Mouse (Mus musculus) forebrain, embryonic 13.5 days (tissue): ENCODE measurements at regions not wholly inside any gene's neighbourhood (a gene's known extent, or its start where the extent isn't known, plus 50 kb on each side); places are given as distances from the start of the nearest gene placed in this dataset.

Source experiments
- ATAC-seq: fragments of 200-750 bp; cut with Nextera tagmentation; 2 replicates; pipeline ENCODE4 v1.8.0; 2017
- H3K27ac ChIP-seq: fragments of 300-500 bp; sonication (generic); 2 replicates; pipeline ENCODE4 v1.5.1; 2015; ENCODE audit warnings: inconsistent platforms, mild to moderate bottlenecking, moderate library complexity
- H3K27me3 ChIP-seq: fragments of 300-500 bp; sonication (generic); 2 replicates; pipeline ENCODE4 v1.6.1; 2015; ENCODE audit warnings: mild to moderate bottlenecking, inconsistent platforms
- H3K36me3 ChIP-seq: fragments of 300-500 bp; sonication (generic); 2 replicates; pipeline ENCODE4 v1.6.1; 2015; ENCODE audit warnings: mild to moderate bottlenecking, inconsistent platforms; ENCODE audit not compliant: poor library complexity, severe bottlenecking
- H3K4me1 ChIP-seq: fragments of 300-500 bp; sonication (generic); 2 replicates; pipeline ENCODE4 v1.6.1; 2015; ENCODE audit warnings: inconsistent platforms
- H3K4me2 ChIP-seq: fragments of 300-500 bp; sonication (generic); 2 replicates; pipeline ENCODE4 v1.6.1; 2015; ENCODE audit warnings: inconsistent platforms, mild to moderate bottlenecking, moderate library complexity
- H3K4me3 ChIP-seq: fragments of 300-500 bp; sonication (generic); 2 replicates; pipeline ENCODE4 v1.5.1; 2015; ENCODE audit warnings: mild to moderate bottlenecking, inconsistent platforms
- H3K9ac ChIP-seq: fragments of 300-500 bp; sonication (generic); 2 replicates; pipeline ENCODE4 v1.6.1; 2015; ENCODE audit warnings: mild to moderate bottlenecking, inconsistent platforms
- H3K9me3 ChIP-seq: fragments of 300-500 bp; sonication (generic); replicated peaks from 2 replicates; pipeline ENCODE4 v1.6.1; 2016; ENCODE audit warnings: inconsistent platforms
- WGBS: fragments of 180-500 bp; shearing (Covaris S2); methylation state at CpG from one replicate; pipeline ENCODE4 v1.1.7; 2015; 5-methylcytosine and 5-hydroxymethylcytosine counted together

- 62% methylated on average over 20 of the region's 20 CpGs for WGBS
- no peaks in the 10 kb centered on the region for H3K9me3 ChIP-seq
- H3K27ac ChIP-seq, result no peak overlapping the region
- no peak overlapping the region for H3K4me2 ChIP-seq
- H3K9ac ChIP-seq, result no peak overlapping the region
- no peaks in the 10 kb centered on the region for H3K27me3 ChIP-seq
- peaks cover 6% of the 10 kb centered on the region for H3K4me1 ChIP-seq
- 0 out of 2 replicates have a peak, but pooled peaks have one; percentile 33 for ATAC-seq
- no peak overlapping the region for H3K4me3 ChIP-seq
- no peaks in the 10 kb centered on the region for H3K36me3 ChIP-seq
Measured at GRCm38 (mm10) chr8:9152313-9152925, 462.1 kb upstream of the Arglu1 start.

- Histone ChIP-seq H3K36me3 (no peaks in the 10 kb centered on the region), H3K27ac (no peak overlapping the region), H3K4me2 (no peak overlapping the region), H3K4me1 (no peaks in the 10 kb centered on the region), H3K9me3 (no peaks in the 10 kb centered on the region), H3K4me3 (no peak overlapping the region), H3K27me3 (no peaks in the 10 kb centered on the region), H3K9ac (no peak overlapping the region)
- no peak for ATAC-seq
- 74% methylated on average over 3 of the region's 3 CpGs for WGBS
Measured at GRCm38 (mm10) chr8:9144362-9144761, 454.0 kb upstream of the Arglu1 start.

- Histone ChIP-seq H3K36me3 (no peaks in the 10 kb centered on the region), H3K4me1 (no peaks in the 10 kb centered on the region), H3K4me2 (no peak overlapping the region), H3K9me3 (no peaks in the 10 kb centered on the region), H3K27ac (no peak overlapping the region), H3K9ac (no peak overlapping the region), H3K27me3 (no peaks in the 10 kb centered on the region), H3K4me3 (no peak overlapping the region)
- 80% methylated on average over 3 of the region's 3 CpGs for WGBS
- no peak for ATAC-seq
Measured at GRCm38 (mm10) chr8:9139781-9140180, 449.5 kb upstream of the Arglu1 start.

GRCm38 (mm10) chr8:9139059-9139620 is 448.8 kb upstream of the Arglu1 start:
- no peak overlapping the region for H3K4me2 ChIP-seq
- H3K27ac ChIP-seq, result no peak overlapping the region
- no peak overlapping the region for H3K9ac ChIP-seq
- H3K9me3 ChIP-seq, result no peaks in the 10 kb centered on the region
- WGBS, result 96% methylated on average over 3 of the region's 3 CpGs
- no peak for ATAC-seq
- H3K36me3 ChIP-seq, result no peaks in the 10 kb centered on the region
- H3K4me1 ChIP-seq, result no peaks in the 10 kb centered on the region
- no peaks in the 10 kb centered on the region for H3K27me3 ChIP-seq
- no peak overlapping the region for H3K4me3 ChIP-seq

- no peaks in the 10 kb centered on the region for H3K9me3 ChIP-seq
- H3K9ac ChIP-seq, result no peak overlapping the region
- no peaks in the 10 kb centered on the region for H3K4me1 ChIP-seq
- H3K27ac ChIP-seq, result no peak overlapping the region
- H3K27me3 ChIP-seq, result no peaks in the 10 kb centered on the region
- ATAC-seq, result no peak
- WGBS, result 81% methylated on average over 7 of the region's 7 CpGs
- H3K36me3 ChIP-seq, result no peaks in the 10 kb centered on the region
- no peak overlapping the region for H3K4me2 ChIP-seq
- H3K4me3 ChIP-seq, result no peak overlapping the region
Measured at GRCm38 (mm10) chr8:9133758-9134157, 443.4 kb upstream of the Arglu1 start.

GRCm38 (mm10) chr8:9132612-9133218 is 442.4 kb upstream of the Arglu1 start:
- Histone ChIP-seq H3K9ac (no peak overlapping the region), H3K9me3 (no peaks in the 10 kb centered on the region), H3K4me1 (no peaks in the 10 kb centered on the region), H3K36me3 (no peaks in the 10 kb centered on the region), H3K4me2 (no peak overlapping the region), H3K4me3 (no peak overlapping the region), H3K27me3 (no peaks in the 10 kb centered on the region), H3K27ac (no peak overlapping the region)
- WGBS, result 75% methylated on average over 5 of the region's 5 CpGs
- ATAC-seq, result peak; percentile 68; the same call in 1 of the 2 replicates

- no peak overlapping the region for H3K27ac ChIP-seq
- no peaks in the 10 kb centered on the region for H3K36me3 ChIP-seq
- no peaks in the 10 kb centered on the region for H3K27me3 ChIP-seq
- ATAC-seq, result no peak
- H3K9me3 ChIP-seq, result no peaks in the 10 kb centered on the region
- H3K4me1 ChIP-seq, result no peaks in the 10 kb centered on the region
- WGBS, result 89% methylated on average over 4 of the region's 4 CpGs
- H3K4me2 ChIP-seq, result no peak overlapping the region
- H3K9ac ChIP-seq, result no peak overlapping the region
- H3K4me3 ChIP-seq, result no peak overlapping the region
Measured at GRCm38 (mm10) chr8:9131249-9131648, 440.9 kb upstream of the Arglu1 start.

GRCm38 (mm10) chr8:9124503-9124902 is 434.2 kb upstream of the Arglu1 start:
- H3K36me3 ChIP-seq, result no peaks in the 10 kb centered on the region
- no peak overlapping the region for H3K27ac ChIP-seq
- peak; percentile 91 for ATAC-seq
- no peak overlapping the region for H3K4me3 ChIP-seq
- H3K4me2 ChIP-seq, result no peak overlapping the region
- WGBS, result 80% methylated on average over 4 of the region's 4 CpGs
- H3K4me1 ChIP-seq, result no peaks in the 10 kb centered on the region
- no peak overlapping the region for H3K9ac ChIP-seq
- H3K27me3 ChIP-seq, result no peaks in the 10 kb centered on the region
- no peaks in the 10 kb centered on the region for H3K9me3 ChIP-seq

GRCm38 (mm10) chr8:9117809-9118737 is 427.8 kb upstream of the Arglu1 start:
- no peak overlapping the region for H3K4me2 ChIP-seq
- H3K27ac ChIP-seq, result no peak overlapping the region
- WGBS, result 87% methylated on average over 27 of the region's 27 CpGs
- no peak overlapping the region for H3K4me3 ChIP-seq
- ATAC-seq, result peak; percentile 16; the same call in 1 of the 2 replicates
- H3K4me1 ChIP-seq, result no peaks in the 10 kb centered on the region
- H3K9ac ChIP-seq, result no peak overlapping the region
- no peaks in the 10 kb centered on the region for H3K9me3 ChIP-seq
- no peaks in the 10 kb centered on the region for H3K36me3 ChIP-seq
- no peaks in the 10 kb centered on the region for H3K27me3 ChIP-seq

- H3K9me3 ChIP-seq, result no peaks in the 10 kb centered on the region
- H3K27me3 ChIP-seq, result no peaks in the 10 kb centered on the region
- H3K9ac ChIP-seq, result no peak overlapping the region
- H3K4me1 ChIP-seq, result no peaks in the 10 kb centered on the region; the same call in 1 of the 2 replicates
- H3K36me3 ChIP-seq, result no peaks in the 10 kb centered on the region
- ATAC-seq, result no peak
- 85% methylated on average over 5 of the region's 5 CpGs for WGBS
- no peak overlapping the region for H3K4me3 ChIP-seq
- H3K4me2 ChIP-seq, result no peak overlapping the region
- no peak overlapping the region for H3K27ac ChIP-seq
Measured at GRCm38 (mm10) chr8:9095980-9096379, 405.7 kb upstream of the Arglu1 start.

- no peak for ATAC-seq
- Histone ChIP-seq H3K4me1 (no peaks in the 10 kb centered on the region; the same call in 1 of the 2 replicates), H3K4me2 (no peak overlapping the region), H3K36me3 (no peaks in the 10 kb centered on the region), H3K9ac (no peak overlapping the region), H3K4me3 (no peak overlapping the region), H3K27me3 (no peaks in the 10 kb centered on the region), H3K27ac (no peak overlapping the region), H3K9me3 (no peaks in the 10 kb centered on the region)
- 79% methylated on average over 9 of the region's 9 CpGs for WGBS
Measured at GRCm38 (mm10) chr8:9094002-9094401, 403.7 kb upstream of the Arglu1 start.

- Histone ChIP-seq H3K9me3 (no peaks in the 10 kb centered on the region), H3K27ac (no peak overlapping the region), H3K27me3 (no peaks in the 10 kb centered on the region), H3K4me1 (no peaks in the 10 kb centered on the region; the same call in 1 of the 2 replicates), H3K9ac (no peak overlapping the region), H3K36me3 (no peaks in the 10 kb centered on the region), H3K4me2 (no peak overlapping the region), H3K4me3 (no peak overlapping the region)
- no peak for ATAC-seq
- WGBS, result 91% methylated on average over 4 of the region's 4 CpGs
Measured at GRCm38 (mm10) chr8:9093356-9093755, 403.0 kb upstream of the Arglu1 start.
